Mouse (Mus musculus) myocyte (in vitro differentiated cells): ENCODE results near the gene Aff1.

Experiments used
- CEBPB ChIP-seq: IDR thresholded peaks from 2 replicates; pipeline ENCODE4 v1.6.1; 2011; ENCODE audit warnings: mild to moderate bottlenecking, moderate library complexity; ENCODE audit not compliant: poor library complexity, insufficient read depth, severe bottlenecking
- E2F4 ChIP-seq: IDR thresholded peaks from one replicate; pipeline ENCODE4 v1.6.1; 2011; ENCODE audit warnings: mild to moderate bottlenecking, control low read depth, moderate library complexity; ENCODE audit not compliant: insufficient read depth
- POLR2A ChIP-seq: IDR thresholded peaks from one replicate; pipeline ENCODE4 v1.6.1; 2011; ENCODE audit warnings: low read depth, mild to moderate bottlenecking, control low read depth, moderate library complexity; ENCODE audit not compliant: insufficient read length
- TCF12 ChIP-seq: IDR thresholded peaks from one replicate; pipeline ENCODE4 v1.6.1; 2011; ENCODE audit warnings: mild to moderate bottlenecking, control low read depth; ENCODE audit not compliant: poor library complexity, insufficient read depth, severe bottlenecking
- TCF3 ChIP-seq: IDR thresholded peaks from one replicate; pipeline ENCODE4 v1.6.1; 2011; ENCODE audit warnings: low read depth, control low read depth; ENCODE audit not compliant: insufficient read length

- TF ChIP-seq E2F4 (no peak), TCF3 (no peak), POLR2A (no peak), CEBPB (no peak), TCF12 (no peak)
These were observed 14.3 kb upstream of the Aff1 start for GRCm38 (mm10) chr5:103677894-103678293.
